Comparison of ENCODE assay signal across 8 mouse cellular contexts in the genomic region with DNA sequence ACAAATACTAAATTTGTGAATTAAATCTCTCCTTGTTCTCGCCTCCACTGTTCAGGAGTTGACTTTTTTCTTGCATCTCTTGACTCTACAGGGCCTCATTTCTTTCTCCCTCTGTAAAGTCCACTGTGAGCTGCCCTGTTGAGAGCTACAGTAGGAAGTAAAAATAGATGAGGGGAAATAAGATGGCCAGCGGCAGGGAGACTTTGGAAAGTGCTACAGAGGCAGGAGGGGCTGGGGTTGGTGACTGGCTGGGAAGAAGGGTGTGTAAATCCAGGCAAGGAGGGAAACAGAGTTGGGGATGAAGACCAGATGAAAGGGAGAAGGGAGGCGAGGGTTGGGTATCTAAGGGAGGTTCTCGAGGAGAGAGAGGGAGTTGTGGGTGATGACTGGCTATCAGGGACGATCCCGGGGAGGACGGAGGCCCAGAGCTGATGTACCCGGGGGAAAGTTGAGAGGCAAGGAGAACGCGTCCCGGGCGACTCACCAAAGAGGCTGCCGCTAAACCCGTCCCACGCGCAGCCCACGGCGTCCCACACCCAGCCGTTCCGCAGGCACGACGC. TPM values are rescaled to one million over a fixed set of nuclear protein-coding genes. Genes with fewer than 3 reads are reported as not detected.
DNase-seq lines count a peak whose midpoint lies in the region; ATAC-seq and TF ChIP-seq lines count a peak whose summit lies in the region.

No protein-coding gene starts in this region.

- H3K27ac ChIP-seq in CH12.LX (ENCODE audit: insufficient read depth, low read depth): no peak overlapping the region
- peak overlapping the region; percentile 98 for H3K27ac ChIP-seq in forebrain, embryonic 10.5 days

- peak overlapping the region; percentile 62 for H3K9ac ChIP-seq in CH12.LX (ENCODE audit: insufficient read depth, low read depth)

- no peak for TF ChIP-seq CTCF in CH12.LX (conservative IDR thresholded peaks at IDR 0.05 in 1 of 2, IDR thresholded peaks at IDR 0.05 in 1 of 2; ENCODE audit: low read depth in 2 of 2, low read length in 2 of 2)

- TF ChIP-seq EP300 in CH12.LX (IDR thresholded peaks at IDR 0.05; ENCODE audit: low read length): no peak

- no peaks in the 10 kb centered on the region for H3K79me2 ChIP-seq in CH12.LX (replicated peaks; ENCODE audit: control insufficient read depth, extremely low read depth, insufficient read depth, poor library complexity, severe bottlenecking)

- TF ChIP-seq RAD21 in CH12.LX (IDR thresholded peaks at IDR 0.05; ENCODE audit: low read depth, low read length): no peak

- peaks cover 5 to 27% of the 10 kb centered on the region in 2 experiments; a peak in 3 of 4 replicates for H3K4me1 ChIP-seq in CH12.LX (ENCODE audit: control insufficient read depth in 1 of 2, insufficient read depth in 2 of 2)
- H3K4me1 ChIP-seq in forebrain, embryonic 10.5 days: peaks cover 28% of the 10 kb centered on the region

- WGBS in forebrain, embryonic 10.5 days: 1% methylated on average over 22 of the region's 22 CpGs

- peak overlapping the region; percentile 77 to 89 (median 87) for H3K4me3 ChIP-seq in CH12.LX (replicated peaks in 1 of 3; ENCODE audit: low read depth in 2 of 3, low read length in 2 of 3, poor library complexity in 1 of 3)
- H3K4me3 ChIP-seq in forebrain, embryonic 10.5 days: peak overlapping the region; percentile 82

- peak; percentile 14 for DNase-seq in embryo, embryonic 11.5 days (ENCODE audit: low read depth, low spot score)
- no peak for DNase-seq in embryo, embryonic 9.5 days (ENCODE audit: extremely low spot score)
- DNase-seq in CH12.LX (ENCODE audit: extremely low read depth): peak; percentile 15
- no peak for DNase-seq in forebrain, embryonic 10.5 days (ENCODE audit: extremely low spot score, low spot score)
- peak; percentile 9 for DNase-seq in kidney, postnatal 14 days
- DNase-seq in frontal cortex, postnatal 10 days (ENCODE audit: low spot score in 2 of 2): no peak
- no peak for DNase-seq in right cerebral cortex, postnatal 36 days (ENCODE audit: low spot score in 2 of 2)

- in situ Hi-C loops in CH12.LX (cut with MboI; ENCODE audit: low pct_ligation_motif_present, low pct_unique_long_range_greater_than_20kb, low sequenced_read_pairs): no loop called here

- ATAC-seq in monocyte, adult 5-6 weeks (replicated peaks; ENCODE audit: insufficient number of reproducible peaks, low FRiP score, low TSS enrichment, poor library complexity, severe bottlenecking): 0 out of 2 replicates have a peak, but pooled peaks have one; percentile 1

- H3K9me3 ChIP-seq in CH12.LX (replicated peaks; ENCODE audit: low read length): no peaks in the 10 kb centered on the region
- H3K9me3 ChIP-seq in forebrain, embryonic 10.5 days: no peaks in the 10 kb centered on the region

- peaks cover 0 to 15% of the 10 kb centered on the region in 2 experiments for H3K36me3 ChIP-seq in CH12.LX (replicated peaks in 1 of 2; ENCODE audit: control insufficient read depth in 1 of 2, insufficient read depth in 1 of 2, low read length in 1 of 2)
- H3K36me3 ChIP-seq in forebrain, embryonic 10.5 days (replicated peaks): peaks cover 19% of the 10 kb centered on the region

- dilution Hi-C loops in CH12.LX (cut with MboI; ENCODE audit: extremely low pct_ligation_motif_present, extremely low pct_unique_long_range_greater_than_20kb, low sequenced_read_pairs): no loop called here

- TF ChIP-seq POLR2A in CH12.LX (IDR thresholded peaks at IDR 0.05; ENCODE audit: low read depth, low read length): no peak

- H3K4me2 ChIP-seq in CH12.LX (ENCODE audit: insufficient read depth, low read depth, poor library complexity, severe bottlenecking): peak overlapping the region; percentile 97

- H3K27me3 ChIP-seq in CH12.LX (replicated peaks): no peaks in the 10 kb centered on the region
- no peaks in the 10 kb centered on the region; the same call in 1 of the 2 replicates for H3K27me3 ChIP-seq in forebrain, embryonic 10.5 days (ENCODE audit: poor library complexity, severe bottlenecking)

TF ChIP-seq in CH12.LX, 34 proteins besides CTCF, POLR2A, EP300 and RAD21:
- TF ChIP-seq SIN3A (IDR thresholded peaks at IDR 0.05; ENCODE audit: low read length) (0 out of 2 replicates have a peak, but pooled peaks have one; percentile 13), ETS1 (conservative IDR thresholded peaks at IDR 0.05; ENCODE audit: low read depth, low read length) (no peak)
TF ChIP-seq in CH12.LX: peak in this region for 1.

RNA-seq across cellular contexts. Expression of a gene that starts 0.8 kb away (rescaled TPM):
- 0.76 and 0.89 TPM in 2 replicates for total RNA-seq in CH12.LX (2012; rRNA removed)
- total RNA-seq in CH12.LX (2014; rRNA removed): 1.5 and 1.6 TPM in 2 replicates
- polyA plus RNA-seq in CH12.LX (2012; ENCODE audit: insufficient read length, low read depth): 2.6 and 2.9 TPM in 2 replicates
- polyA plus RNA-seq in forebrain, embryonic 10.5 days (2016; fragmentation: Nextera tagmentation; extraction: Ambion mirVana): 12.7 and 15.1 TPM in 2 replicates
- total RNA-seq in monocyte, adult 5-6 weeks (2017): 0.29 to 0.78 TPM in 2 of 3 replicates, not detected in the other

RNA-seq across cellular contexts. Expression of a gene that starts 0.9 kb away (rescaled TPM):
- total RNA-seq in CH12.LX (2012; rRNA removed): 3.3 and 4.1 TPM in 2 replicates
- total RNA-seq in CH12.LX (2014; rRNA removed): 6.0 and 6.7 TPM in 2 replicates
- polyA plus RNA-seq in CH12.LX (2012; ENCODE audit: insufficient read length, low read depth): 2.7 and 3.1 TPM in 2 replicates
- polyA plus RNA-seq in forebrain, embryonic 10.5 days (2016; fragmentation: Nextera tagmentation; extraction: Ambion mirVana): 4.7 and 4.8 TPM in 2 replicates
- 11.2 to 13.9 TPM (median 13.0 TPM) in 3 replicates for total RNA-seq in monocyte, adult 5-6 weeks (2017)

RNA-seq across cellular contexts. Expression of a gene that starts 6.6 kb away (rescaled TPM):
- total RNA-seq in CH12.LX (2012; rRNA removed): not detected in 2 replicates
- not detected in 2 replicates for total RNA-seq in CH12.LX (2014; rRNA removed)
- not detected in 2 replicates for polyA plus RNA-seq in CH12.LX (2012; ENCODE audit: insufficient read length, low read depth)
- not detected in 2 replicates for polyA plus RNA-seq in forebrain, embryonic 10.5 days (2016; fragmentation: Nextera tagmentation; extraction: Ambion mirVana)
- total RNA-seq in monocyte, adult 5-6 weeks (2017): not detected in 3 replicates

Comparison
In these comparisons a context has a peak if more than half of its experiments do, and no peak if none do; other contexts are left out.
1. DNase-seq: peak in embryo, embryonic 11.5 days (single experiment), CH12.LX (single experiment) and kidney, postnatal 14 days (single experiment); none in embryo, embryonic 9.5 days (single experiment), forebrain, embryonic 10.5 days (single experiment), frontal cortex, postnatal 10 days (0 of 2) and right cerebral cortex, postnatal 36 days (0 of 2).